Mouse (Mus musculus): ENCODE results near the gene Itih2. TPM values are rescaled to one million over a fixed set of nuclear protein-coding genes. Genes with fewer than 3 reads are reported as not detected.

Gene Itih2
- 0.61 and 0.87 TPM in 2 replicates for polyA plus RNA-seq (2014; fragmentation: Nextera tagmentation; extraction: Ambion mirVana)

GRCm38 (mm10) chr2:10131296-10131695 is at the start of gene Itih2:
Itih2 (minus strand) TSS chr2:10131396.
- Histone ChIP-seq H3K4me1 (ENCODE audit: control insufficient read depth, insufficient read depth, low read length) (no peaks in the 10 kb centered on the region), H3K4me2 (replicated peaks; ENCODE audit: low read depth, low read length) (no peak within 1 kb of the TSS), H3K27ac (ENCODE audit: low read depth, low read length) (no peak within 1 kb of the TSS), H3K9me3 (ENCODE audit: control insufficient read depth, low read length) (no peaks in the 10 kb centered on the region), H3K27me3 (ENCODE audit: control insufficient read depth, insufficient read depth, low read length) (no peaks in the 10 kb centered on the region), H3K36me3 (ENCODE audit: control insufficient read depth, insufficient read depth, low read length) (no peaks in the 10 kb centered on the region), H3K4me3 (ENCODE audit: low read length) (no peak within 1 kb of the TSS), H3K9ac (ENCODE audit: low read depth, low read length) (no peak within 1 kb of the TSS)
- 95% methylated on average over 4 of the region's 4 CpGs for whole genome bisulfite sequencing
- ATAC-seq (ENCODE audit: low FRiP score, low TSS enrichment): no peak

DNA sequence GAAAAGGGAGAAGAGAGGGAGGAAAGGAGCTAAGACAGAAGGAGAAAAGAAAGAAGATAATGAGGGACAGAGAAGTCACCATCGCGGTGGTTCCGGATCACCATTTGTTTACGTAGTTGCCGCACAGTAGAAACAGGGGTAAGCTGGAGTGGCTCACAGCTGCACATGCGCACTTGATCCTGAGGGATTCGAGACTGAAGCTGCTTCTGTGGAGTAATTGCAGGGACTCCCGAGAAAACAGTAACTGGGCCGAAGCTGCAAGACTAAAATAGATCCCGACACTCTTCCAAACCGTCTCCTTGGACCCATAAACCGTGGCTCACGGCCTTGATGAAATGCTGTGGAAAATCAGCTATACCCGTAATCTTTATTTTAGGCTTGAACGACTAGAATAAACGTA is 38.8 kb upstream of the Itih2 start:
- Histone ChIP-seq H3K4me1 (ENCODE audit: control insufficient read depth, insufficient read depth, low read length) (no peaks in the 10 kb centered on the region), H3K27ac (ENCODE audit: low read depth, low read length) (no peak overlapping the region), H3K9me3 (ENCODE audit: control insufficient read depth, low read length) (no peaks in the 10 kb centered on the region), H3K4me3 (ENCODE audit: low read length) (no peak overlapping the region), H3K36me3 (ENCODE audit: control insufficient read depth, insufficient read depth, low read length) (no peaks in the 10 kb centered on the region), H3K27me3 (ENCODE audit: control insufficient read depth, insufficient read depth, low read length) (no peaks in the 10 kb centered on the region), H3K4me2 (replicated peaks; ENCODE audit: low read depth, low read length) (no peak overlapping the region), H3K9ac (ENCODE audit: low read depth, low read length) (no peak overlapping the region)
- ATAC-seq (ENCODE audit: low FRiP score, low TSS enrichment): no peak
- WGBS: 92% methylated on average over 16 of the region's 16 CpGs

DNA sequence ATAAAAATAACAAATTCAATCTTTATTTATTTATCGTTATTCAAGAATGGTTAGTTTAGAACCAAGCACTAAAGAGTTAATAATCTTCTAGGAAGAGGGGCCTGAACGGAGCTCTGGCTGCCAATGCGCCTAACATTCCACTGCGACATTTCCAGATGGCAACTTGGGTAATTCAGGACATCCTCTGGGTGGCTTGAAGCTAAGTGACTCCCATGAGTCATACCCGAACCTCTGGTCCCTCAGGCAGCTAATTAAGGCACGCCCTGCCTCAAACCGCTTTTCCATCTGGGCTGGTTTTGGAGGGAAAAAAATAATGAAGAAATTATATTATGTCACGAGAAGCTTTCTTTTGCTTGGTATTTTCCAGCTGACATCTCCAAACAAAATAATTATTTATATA is 36.8 kb upstream of the Itih2 start:
- Histone ChIP-seq H3K27me3 (ENCODE audit: control insufficient read depth, insufficient read depth, low read length) (no peaks in the 10 kb centered on the region), H3K4me2 (replicated peaks; ENCODE audit: low read depth, low read length) (no peak overlapping the region), H3K9me3 (ENCODE audit: control insufficient read depth, low read length) (no peaks in the 10 kb centered on the region), H3K9ac (ENCODE audit: low read depth, low read length) (no peak overlapping the region), H3K4me3 (ENCODE audit: low read length) (no peak overlapping the region), H3K4me1 (ENCODE audit: control insufficient read depth, insufficient read depth, low read length) (no peaks in the 10 kb centered on the region), H3K36me3 (ENCODE audit: control insufficient read depth, insufficient read depth, low read length) (no peaks in the 10 kb centered on the region), H3K27ac (ENCODE audit: low read depth, low read length) (no peak overlapping the region)
- ATAC-seq (ENCODE audit: low FRiP score, low TSS enrichment): no peak
- 58% methylated on average over 8 of the region's 8 CpGs for WGBS

- Histone ChIP-seq H3K27ac (ENCODE audit: low read depth, low read length) (no peak overlapping the region), H3K36me3 (ENCODE audit: control insufficient read depth, insufficient read depth, low read length) (no peaks in the 10 kb centered on the region), H3K9ac (ENCODE audit: low read depth, low read length) (no peak overlapping the region), H3K4me3 (ENCODE audit: low read length) (no peak overlapping the region), H3K9me3 (ENCODE audit: control insufficient read depth, low read length) (no peaks in the 10 kb centered on the region), H3K4me2 (replicated peaks; ENCODE audit: low read depth, low read length) (no peak overlapping the region), H3K27me3 (ENCODE audit: control insufficient read depth, insufficient read depth, low read length) (no peaks in the 10 kb centered on the region), H3K4me1 (ENCODE audit: control insufficient read depth, insufficient read depth, low read length) (no peaks in the 10 kb centered on the region)
- ATAC-seq (ENCODE audit: low FRiP score, low TSS enrichment): no peak
- WGBS: 93% methylated on average over 11 of the region's 11 CpGs
These were observed 36.1 kb upstream of the Itih2 start for GRCm38 (mm10) chr2:10167283-10167682.

GRCm38 (mm10) chr2:10166635-10167034 is 35.4 kb upstream of the Itih2 start:
- Histone ChIP-seq H3K4me1 (ENCODE audit: control insufficient read depth, insufficient read depth, low read length) (no peaks in the 10 kb centered on the region), H3K27ac (ENCODE audit: low read depth, low read length) (no peak overlapping the region), H3K4me3 (ENCODE audit: low read length) (no peak overlapping the region), H3K9ac (ENCODE audit: low read depth, low read length) (no peak overlapping the region), H3K27me3 (ENCODE audit: control insufficient read depth, insufficient read depth, low read length) (no peaks in the 10 kb centered on the region), H3K36me3 (ENCODE audit: control insufficient read depth, insufficient read depth, low read length) (no peaks in the 10 kb centered on the region), H3K9me3 (ENCODE audit: control insufficient read depth, low read length) (no peaks in the 10 kb centered on the region), H3K4me2 (replicated peaks; ENCODE audit: low read depth, low read length) (no peak overlapping the region)
- no peak for ATAC-seq (ENCODE audit: low FRiP score, low TSS enrichment)
- WGBS: 30% methylated on average over 6 of the region's 6 CpGs

GRCm38 (mm10) chr2:10162011-10162410 is 30.8 kb upstream of the Itih2 start:
- H3K27ac ChIP-seq (ENCODE audit: low read depth, low read length): no peak overlapping the region
- no peak overlapping the region for H3K4me2 ChIP-seq (replicated peaks; ENCODE audit: low read depth, low read length)
- H3K4me1 ChIP-seq (ENCODE audit: control insufficient read depth, insufficient read depth, low read length): no peaks in the 10 kb centered on the region
- H3K9ac ChIP-seq (ENCODE audit: low read depth, low read length): no peak overlapping the region
- ATAC-seq (ENCODE audit: low FRiP score, low TSS enrichment): no peak
- WGBS: 94% methylated on average over 4 of the region's 4 CpGs
- no peaks in the 10 kb centered on the region for H3K36me3 ChIP-seq (ENCODE audit: control insufficient read depth, insufficient read depth, low read length)
- H3K9me3 ChIP-seq (ENCODE audit: control insufficient read depth, low read length): no peaks in the 10 kb centered on the region
- H3K27me3 ChIP-seq (ENCODE audit: control insufficient read depth, insufficient read depth, low read length): no peaks in the 10 kb centered on the region
- H3K4me3 ChIP-seq (ENCODE audit: low read length): no peak overlapping the region

DNA sequence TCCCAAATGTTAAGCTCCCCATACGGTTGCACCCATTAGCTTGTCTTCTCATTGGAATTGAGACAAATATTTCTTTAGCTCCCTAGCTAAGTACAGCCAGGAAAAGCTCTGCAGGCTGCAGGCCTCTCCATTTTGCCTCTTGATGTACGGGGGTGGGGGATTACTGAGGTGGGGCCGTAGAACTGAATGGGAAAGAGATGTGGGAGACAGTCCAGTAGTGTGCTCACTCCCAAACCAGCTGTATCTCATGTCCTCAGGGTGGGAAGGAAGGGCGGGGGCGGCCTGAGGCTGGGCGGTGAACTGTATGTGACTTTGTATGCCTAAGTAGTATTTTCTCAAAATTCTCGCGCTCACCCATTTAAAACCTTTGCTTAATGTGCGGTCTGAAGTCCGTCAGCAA is 26.0 kb upstream of the Itih2 start:
- no peak for ATAC-seq (ENCODE audit: low FRiP score, low TSS enrichment)
- H3K9me3 ChIP-seq (ENCODE audit: control insufficient read depth, low read length): no peaks in the 10 kb centered on the region

GRCm38 (mm10) chr2:10153201-10154075 is 22.2 kb upstream of the Itih2 start, which contains the start of gene Itih5:
Itih5 (plus strand) TSS chr2:10153571.
- peak within 1 kb of the TSS; percentile 50 for H3K4me3 ChIP-seq (ENCODE audit: low read length)
- peak within 1 kb of the TSS; percentile 52; the same call in 1 of the 2 replicates for H3K9ac ChIP-seq (ENCODE audit: low read depth, low read length)
- H3K27ac ChIP-seq (ENCODE audit: low read depth, low read length): no peak within 1 kb of the TSS
- no peaks in the 10 kb centered on the region for H3K27me3 ChIP-seq (ENCODE audit: control insufficient read depth, insufficient read depth, low read length)
- WGBS: 7% methylated on average over 27 of the region's 27 CpGs
- H3K4me1 ChIP-seq (ENCODE audit: control insufficient read depth, insufficient read depth, low read length): peaks cover 7% of the 10 kb centered on the region; the same call in 1 of the 2 replicates
- no peaks in the 10 kb centered on the region for H3K9me3 ChIP-seq (ENCODE audit: control insufficient read depth, low read length)
- no peaks in the 10 kb centered on the region for H3K36me3 ChIP-seq (ENCODE audit: control insufficient read depth, insufficient read depth, low read length)
- peak; percentile 94 for ATAC-seq (ENCODE audit: low FRiP score, low TSS enrichment)
- H3K4me2 ChIP-seq (replicated peaks; ENCODE audit: low read depth, low read length): peak within 1 kb of the TSS; percentile 94

More for the DNA sequence above, 26.0 kb upstream of the Itih2 start:
- Histone ChIP-seq H3K27ac (ENCODE audit: low read depth, low read length) (no peak overlapping the region), H3K36me3 (ENCODE audit: control insufficient read depth, insufficient read depth, low read length) (no peaks in the 10 kb centered on the region), H3K27me3 (ENCODE audit: control insufficient read depth, insufficient read depth, low read length) (no peaks in the 10 kb centered on the region), H3K4me2 (replicated peaks; ENCODE audit: low read depth, low read length) (no peak overlapping the region), H3K4me1 (ENCODE audit: control insufficient read depth, insufficient read depth, low read length) (peaks cover 7% of the 10 kb centered on the region; the same call in 1 of the 2 replicates), H3K4me3 (ENCODE audit: low read length) (no peak overlapping the region), H3K9ac (ENCODE audit: low read depth, low read length) (no peak overlapping the region)
- WGBS: 58% methylated on average over 10 of the region's 10 CpGs

DNA sequence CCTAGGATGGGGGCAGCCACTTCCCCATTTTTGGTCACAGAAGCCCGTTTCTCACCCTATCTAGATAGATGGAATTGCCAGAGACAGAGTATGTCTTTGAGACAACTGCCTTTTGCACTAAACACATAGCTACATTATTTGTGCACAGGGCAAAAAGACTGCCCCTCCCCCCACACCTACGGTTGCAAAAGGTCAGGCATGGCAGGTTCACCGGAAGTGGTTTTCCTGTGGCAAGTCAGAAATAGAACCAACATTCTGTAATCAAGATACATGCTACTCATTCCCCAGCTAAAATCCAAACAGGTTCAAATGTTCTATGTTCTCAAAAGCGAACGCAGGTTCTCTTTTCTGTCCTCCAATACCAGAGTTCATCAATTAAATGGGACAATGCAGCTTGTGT is 21.4 kb upstream of the Itih2 start:
- no peak overlapping the region for H3K9ac ChIP-seq (ENCODE audit: low read depth, low read length)
- H3K4me2 ChIP-seq (replicated peaks; ENCODE audit: low read depth, low read length): no peak overlapping the region
- H3K9me3 ChIP-seq (ENCODE audit: control insufficient read depth, low read length): no peaks in the 10 kb centered on the region
- no peaks in the 10 kb centered on the region for H3K27me3 ChIP-seq (ENCODE audit: control insufficient read depth, insufficient read depth, low read length)
- 80% methylated on average over 5 of the region's 5 CpGs for WGBS
- no peak overlapping the region for H3K27ac ChIP-seq (ENCODE audit: low read depth, low read length)
- H3K4me1 ChIP-seq (ENCODE audit: control insufficient read depth, insufficient read depth, low read length): peaks cover 7% of the 10 kb centered on the region; the same call in 1 of the 2 replicates
- ATAC-seq (ENCODE audit: low FRiP score, low TSS enrichment): no peak
- H3K4me3 ChIP-seq (ENCODE audit: low read length): no peak overlapping the region
- no peaks in the 10 kb centered on the region for H3K36me3 ChIP-seq (ENCODE audit: control insufficient read depth, insufficient read depth, low read length)
